Mouse (Mus musculus): Measurements from ENCODE around the gene Card11. TPM values are rescaled to one million over a fixed set of nuclear protein-coding genes. Genes with fewer than 3 reads are reported as not detected.

Card11 gene
- polyA plus RNA-seq (2016; fragmentation: Nextera tagmentation; extraction: Ambion mirVana) = 0.05 and 0.41 TPM in 2 replicates

DNA sequence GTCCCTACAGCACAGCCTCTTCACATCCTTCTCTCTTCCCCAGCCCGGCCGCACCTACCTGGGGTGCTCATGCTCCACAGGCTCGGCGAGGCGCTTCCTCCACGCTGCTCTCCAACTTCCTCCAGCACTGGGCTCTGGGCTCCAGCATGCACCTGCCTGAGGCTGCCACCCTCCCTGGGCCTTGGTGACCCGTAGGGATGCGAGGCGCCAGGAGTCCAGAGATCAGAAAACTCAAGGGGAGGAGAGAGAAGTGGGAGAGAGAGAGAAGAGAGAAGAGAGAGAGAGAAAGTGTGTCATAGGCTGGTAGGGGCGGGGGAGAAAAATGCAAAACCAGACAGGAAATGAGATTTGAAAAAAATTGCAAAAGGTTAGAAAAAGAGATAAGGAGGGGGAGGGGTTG is at the start of gene Card11:
Card11 (minus strand) TSS at position 234 of the 400 bp plus-strand sequence.
- Histone ChIP-seq H3K4me1 (no peaks in the 10 kb centered on the region), H3K27me3 (no peaks in the 10 kb centered on the region), H3K4me3 (no peak within 1 kb of the TSS), H3K27ac (no peak within 1 kb of the TSS), H3K36me3 (no peaks in the 10 kb centered on the region), H3K9ac (no peak within 1 kb of the TSS), H3K9me3 (no peaks in the 10 kb centered on the region), H3K4me2 (replicated peaks) (no peak within 1 kb of the TSS)
- ATAC-seq (ENCODE audit: insufficient number of reproducible peaks, insufficient read depth, low FRiP score, low TSS enrichment) = 0 out of 2 replicates have a peak, but pooled peaks have one; percentile 15
- WGBS = 67% methylated on average over 10 of the region's 10 CpGs

DNA sequence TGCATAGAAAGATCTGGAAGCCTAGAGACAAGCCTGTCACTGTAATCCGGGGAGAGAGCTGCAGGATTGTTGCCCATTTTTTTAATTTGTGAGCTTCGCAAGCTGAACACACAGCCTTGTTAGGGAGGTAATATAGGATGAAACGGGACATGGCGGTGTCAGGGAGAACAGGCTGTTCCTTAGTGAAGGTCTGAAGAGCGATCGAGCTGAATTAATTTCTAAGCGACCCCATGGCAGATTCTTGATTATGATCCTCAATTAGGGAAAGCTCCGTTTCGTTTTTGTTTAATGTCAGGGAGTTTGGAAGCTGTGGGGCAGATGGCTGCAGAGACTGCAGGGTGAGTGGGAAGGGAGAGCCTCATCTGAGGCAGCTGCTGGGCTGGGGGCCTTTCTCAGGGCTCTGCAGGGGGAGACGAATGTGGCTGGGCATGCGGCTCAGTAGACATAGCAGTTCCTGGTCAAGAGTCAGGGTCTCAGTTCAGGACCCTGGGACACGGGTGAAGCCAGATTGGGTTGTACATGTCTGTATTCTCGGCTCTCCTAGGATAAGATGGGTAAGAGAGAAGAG is 47.4 kb upstream of the Card11 start:
- Histone ChIP-seq H3K27ac (no peak overlapping the region), H3K4me3 (no peak overlapping the region), H3K36me3 (no peaks in the 10 kb centered on the region), H3K4me2 (replicated peaks) (no peak overlapping the region), H3K9ac (no peak overlapping the region), H3K9me3 (peaks cover 6% of the 10 kb centered on the region; the same call in 1 of the 2 replicates), H3K4me1 (no peaks in the 10 kb centered on the region), H3K27me3 (no peaks in the 10 kb centered on the region)
- 70% methylated on average over 13 of the region's 13 CpGs for WGBS
- ATAC-seq (ENCODE audit: insufficient number of reproducible peaks, insufficient read depth, low FRiP score, low TSS enrichment) = 0 out of 2 replicates have a peak, but pooled peaks have one; percentile 6

DNA sequence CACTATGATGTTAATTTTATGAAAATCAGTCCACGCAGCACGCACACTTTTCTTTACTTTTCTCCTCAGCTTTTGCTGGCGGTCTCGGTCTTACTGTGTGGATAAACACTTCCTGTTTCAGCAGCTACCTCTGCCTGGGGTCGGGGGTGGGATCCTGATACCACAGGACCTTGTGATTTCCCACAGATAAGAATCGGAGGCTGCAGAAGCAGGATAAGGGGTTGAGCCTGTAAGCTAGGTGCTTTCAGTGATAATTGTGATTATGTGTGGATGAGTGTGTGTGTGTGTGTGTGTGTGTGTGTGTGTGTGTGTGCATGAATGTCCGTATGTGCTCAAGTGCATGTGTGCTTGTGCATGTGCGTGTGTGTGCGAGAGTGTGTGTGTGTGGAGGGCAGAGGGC is 44.6 kb upstream of the Card11 start:
- H3K9me3 ChIP-seq = no peaks in the 10 kb centered on the region
- no peak overlapping the region for H3K9ac ChIP-seq
- H3K4me1 ChIP-seq = no peaks in the 10 kb centered on the region
- no peaks in the 10 kb centered on the region for H3K27me3 ChIP-seq
- no peak for ATAC-seq (ENCODE audit: insufficient number of reproducible peaks, insufficient read depth, low FRiP score, low TSS enrichment)
- WGBS = 80% methylated on average over 9 of the region's 9 CpGs
- H3K4me2 ChIP-seq (replicated peaks) = no peak overlapping the region
- no peaks in the 10 kb centered on the region for H3K36me3 ChIP-seq
- H3K4me3 ChIP-seq = no peak overlapping the region
- no peak overlapping the region for H3K27ac ChIP-seq

DNA sequence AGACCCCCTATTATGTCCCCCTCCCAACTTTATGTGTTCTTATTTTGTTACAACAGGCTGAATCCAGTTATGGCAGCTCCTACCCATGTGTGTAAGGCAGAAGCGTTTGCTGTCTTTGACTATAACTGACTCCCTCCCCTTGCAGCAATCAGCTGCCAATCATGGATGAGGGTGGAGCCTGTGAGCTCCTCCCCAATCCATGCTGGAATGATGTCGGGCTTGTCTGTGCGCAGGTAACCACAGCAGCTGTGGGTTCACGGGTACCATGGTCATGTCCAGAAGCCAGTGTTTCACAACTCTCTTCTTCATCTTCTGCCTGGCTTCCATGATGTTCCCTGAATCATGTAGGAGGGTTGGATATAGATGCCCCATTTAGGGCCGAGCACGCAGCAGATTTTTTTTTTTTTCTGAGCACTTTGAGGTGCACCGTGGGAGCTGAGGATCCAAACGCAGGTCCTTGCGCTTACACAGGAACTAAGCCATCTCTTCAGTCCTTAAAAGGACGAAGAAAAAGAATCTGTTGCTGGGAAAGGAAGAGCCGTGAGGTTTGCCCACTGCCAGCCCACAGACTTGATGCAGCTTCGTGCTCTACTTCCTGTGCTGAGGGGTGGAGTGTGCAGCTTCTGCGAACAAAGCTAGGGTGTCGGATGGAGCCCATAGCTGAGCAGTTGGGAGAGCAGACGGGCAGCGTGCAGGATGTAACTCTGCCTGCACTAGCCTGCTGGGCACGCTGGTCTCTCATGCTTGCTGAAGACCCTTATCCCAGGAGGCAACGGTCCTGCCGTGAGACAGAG is 43.5 kb upstream of the Card11 start:
- Histone ChIP-seq H3K27me3 (no peaks in the 10 kb centered on the region), H3K27ac (no peak overlapping the region), H3K4me2 (replicated peaks) (0 out of 2 replicates have a peak overlapping the region, but pooled peaks have one; percentile 4), H3K9me3 (no peaks in the 10 kb centered on the region), H3K4me3 (no peak overlapping the region), H3K9ac (no peak overlapping the region), H3K4me1 (no peaks in the 10 kb centered on the region), H3K36me3 (no peaks in the 10 kb centered on the region)
- WGBS = 54% methylated on average over 19 of the region's 19 CpGs
- ATAC-seq (ENCODE audit: insufficient number of reproducible peaks, insufficient read depth, low FRiP score, low TSS enrichment) = no peak

DNA sequence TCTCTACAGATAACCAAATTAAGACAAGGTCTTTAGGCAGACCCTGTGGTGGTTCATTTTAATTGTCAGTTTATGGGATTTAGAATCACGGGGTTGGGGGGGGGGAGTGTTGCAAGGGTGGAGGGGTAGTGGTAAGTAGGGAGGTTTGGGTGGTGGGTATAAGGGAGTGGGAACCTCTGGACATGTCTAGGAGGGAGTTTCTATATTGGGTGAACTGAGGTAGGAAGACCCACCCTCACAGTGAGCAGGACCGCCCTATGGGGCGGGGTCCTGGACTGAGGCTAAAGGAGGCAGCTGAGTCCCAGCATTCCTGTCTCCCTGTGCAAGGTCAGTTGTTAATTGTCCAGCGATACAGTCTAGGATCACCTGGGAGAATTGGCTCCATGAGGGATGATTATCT is 42.0 kb upstream of the Card11 start:
- no peak overlapping the region for H3K9ac ChIP-seq
- 0 out of 2 replicates have a peak, but pooled peaks have one; percentile 59 for ATAC-seq (ENCODE audit: insufficient number of reproducible peaks, insufficient read depth, low FRiP score, low TSS enrichment)

DNA sequence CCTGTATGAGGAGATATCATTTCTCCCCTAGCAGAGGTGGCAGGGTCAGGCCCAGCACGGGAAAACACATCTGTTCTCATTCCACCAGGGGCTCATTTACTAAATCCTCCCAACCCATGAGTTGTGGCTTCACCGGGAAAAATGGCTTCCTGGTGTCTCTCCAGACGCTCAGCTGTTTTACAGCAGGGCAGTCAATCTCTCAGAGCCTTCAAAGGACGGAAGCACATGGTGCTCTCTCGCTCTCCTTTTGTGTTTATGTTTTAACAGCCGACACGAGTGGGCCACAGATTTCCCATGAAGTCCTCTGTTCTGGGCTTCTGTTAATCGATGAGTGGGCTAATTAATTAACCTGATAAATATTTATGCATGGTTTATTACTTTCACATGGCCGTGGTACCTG is 40.5 kb upstream of the Card11 start:
- H3K4me1 ChIP-seq = no peaks in the 10 kb centered on the region
- no peak overlapping the region for H3K4me2 ChIP-seq (replicated peaks)
- no peaks in the 10 kb centered on the region for H3K9me3 ChIP-seq
- H3K27ac ChIP-seq = no peak overlapping the region
- H3K36me3 ChIP-seq = no peaks in the 10 kb centered on the region
- H3K9ac ChIP-seq = no peak overlapping the region
- no peak overlapping the region for H3K4me3 ChIP-seq
- no peak for ATAC-seq (ENCODE audit: insufficient number of reproducible peaks, insufficient read depth, low FRiP score, low TSS enrichment)
- no peaks in the 10 kb centered on the region for H3K27me3 ChIP-seq
- 48% methylated on average over 9 of the region's 9 CpGs for WGBS

More for the DNA sequence above, 42.0 kb upstream of the Card11 start:
- no peak overlapping the region for H3K4me3 ChIP-seq
- WGBS = 84% methylated on average over 4 of the region's 4 CpGs
- no peak overlapping the region for H3K27ac ChIP-seq
- H3K4me2 ChIP-seq (replicated peaks) = no peak overlapping the region
- H3K9me3 ChIP-seq = no peaks in the 10 kb centered on the region
- no peaks in the 10 kb centered on the region for H3K4me1 ChIP-seq
- H3K36me3 ChIP-seq = no peaks in the 10 kb centered on the region
- no peaks in the 10 kb centered on the region for H3K27me3 ChIP-seq

DNA sequence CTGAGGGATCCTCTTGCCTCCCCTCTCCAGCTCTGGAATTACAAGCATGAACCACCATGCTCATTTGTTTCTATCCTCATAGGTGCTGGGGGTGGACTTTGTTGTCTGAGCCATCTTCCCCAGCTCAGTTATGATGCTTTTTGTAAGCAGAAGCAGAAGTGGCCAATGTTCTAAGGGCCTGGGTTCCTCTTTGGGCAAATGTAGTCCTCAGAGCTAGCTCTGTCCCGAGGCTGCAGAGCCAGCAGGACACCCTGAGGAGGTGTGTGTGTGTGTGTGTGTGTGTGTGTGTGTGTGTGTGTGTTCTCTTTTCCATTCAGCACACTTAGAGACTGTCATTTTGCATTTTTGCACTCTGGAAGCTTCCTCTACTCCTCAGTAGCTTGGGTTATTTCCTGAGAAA is 38.0 kb upstream of the Card11 start:
- Histone ChIP-seq H3K4me2 (replicated peaks) (no peak overlapping the region), H3K9me3 (no peaks in the 10 kb centered on the region), H3K4me1 (no peaks in the 10 kb centered on the region), H3K27ac (no peak overlapping the region), H3K36me3 (no peaks in the 10 kb centered on the region), H3K9ac (no peak overlapping the region), H3K27me3 (no peaks in the 10 kb centered on the region), H3K4me3 (no peak overlapping the region)
- ATAC-seq (ENCODE audit: insufficient number of reproducible peaks, insufficient read depth, low FRiP score, low TSS enrichment) = no peak
- WGBS = 36% methylated on average over 1 of the region's 1 CpGs

DNA sequence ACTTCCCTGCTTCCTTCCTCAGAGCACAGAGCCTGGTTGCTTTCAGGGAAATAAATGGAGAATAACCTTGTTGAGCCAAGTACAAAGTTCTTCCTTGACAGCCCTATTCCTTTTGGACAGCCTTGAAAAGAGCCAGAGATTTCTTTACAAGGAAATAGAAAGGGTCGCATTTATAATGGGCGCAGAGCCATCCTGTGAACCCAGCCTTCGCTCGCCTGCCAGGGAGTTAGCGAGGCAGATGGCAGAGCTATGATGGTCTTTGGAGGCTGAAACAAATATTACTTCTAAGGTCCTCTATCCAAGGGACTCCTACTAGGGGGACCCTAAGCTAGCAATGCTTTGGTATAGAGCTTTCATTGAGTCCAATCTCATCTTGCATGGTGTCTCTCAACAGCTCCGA is 35.0 kb upstream of the Card11 start:
- Histone ChIP-seq H3K27ac (no peak overlapping the region), H3K9ac (no peak overlapping the region), H3K27me3 (no peaks in the 10 kb centered on the region), H3K4me3 (no peak overlapping the region), H3K4me1 (no peaks in the 10 kb centered on the region), H3K36me3 (no peaks in the 10 kb centered on the region), H3K9me3 (no peaks in the 10 kb centered on the region), H3K4me2 (replicated peaks) (no peak overlapping the region)
- WGBS = 88% methylated on average over 6 of the region's 6 CpGs
- no peak for ATAC-seq (ENCODE audit: insufficient number of reproducible peaks, insufficient read depth, low FRiP score, low TSS enrichment)

DNA sequence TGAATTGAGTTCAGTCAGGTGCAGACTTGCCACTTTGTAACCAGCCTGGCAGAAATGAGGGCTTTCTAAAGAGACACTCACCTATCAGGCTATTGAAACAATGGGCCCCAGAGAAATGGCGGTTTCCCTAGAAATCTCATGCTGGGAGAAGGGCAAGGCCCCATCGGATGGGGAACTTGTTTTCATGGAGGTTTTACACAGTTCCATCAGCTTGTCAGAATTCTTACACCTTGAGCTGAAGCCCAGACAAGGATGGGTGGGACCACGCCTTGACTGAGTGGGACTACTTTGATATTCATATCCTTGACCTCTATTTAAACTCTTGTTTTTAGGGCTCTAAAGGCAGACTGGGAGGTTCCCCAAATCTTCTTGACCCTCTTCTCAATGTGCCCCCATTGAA is 33.9 kb upstream of the Card11 start:
- Histone ChIP-seq H3K4me3 (no peak overlapping the region), H3K4me1 (no peaks in the 10 kb centered on the region), H3K36me3 (no peaks in the 10 kb centered on the region), H3K9me3 (no peaks in the 10 kb centered on the region), H3K27me3 (no peaks in the 10 kb centered on the region), H3K9ac (no peak overlapping the region), H3K4me2 (replicated peaks) (no peak overlapping the region), H3K27ac (no peak overlapping the region)
- ATAC-seq (ENCODE audit: insufficient number of reproducible peaks, insufficient read depth, low FRiP score, low TSS enrichment) = no peak
- 90% methylated on average over 3 of the region's 3 CpGs for WGBS

DNA sequence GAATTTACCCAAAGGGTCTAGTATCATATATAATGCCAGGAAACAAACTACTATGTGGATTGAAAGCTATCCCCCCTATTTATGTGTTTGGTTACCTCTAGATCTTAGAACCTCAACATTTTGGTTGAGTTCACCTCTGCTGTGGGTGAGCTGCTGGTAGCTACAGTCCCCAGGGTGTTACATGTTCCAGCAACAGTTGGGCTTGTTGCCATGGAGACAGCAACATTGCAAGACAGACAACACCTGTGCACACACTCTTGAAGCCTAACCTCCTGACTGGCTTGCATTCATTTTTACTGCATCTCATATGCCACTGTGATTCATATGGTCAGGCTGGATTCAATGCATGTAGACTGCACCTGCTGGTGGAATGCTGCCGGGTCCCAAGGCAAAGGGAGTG is 32.6 kb upstream of the Card11 start:
- WGBS = 85% methylated on average over 1 of the region's 1 CpGs
- no peaks in the 10 kb centered on the region for H3K27me3 ChIP-seq

DNA sequence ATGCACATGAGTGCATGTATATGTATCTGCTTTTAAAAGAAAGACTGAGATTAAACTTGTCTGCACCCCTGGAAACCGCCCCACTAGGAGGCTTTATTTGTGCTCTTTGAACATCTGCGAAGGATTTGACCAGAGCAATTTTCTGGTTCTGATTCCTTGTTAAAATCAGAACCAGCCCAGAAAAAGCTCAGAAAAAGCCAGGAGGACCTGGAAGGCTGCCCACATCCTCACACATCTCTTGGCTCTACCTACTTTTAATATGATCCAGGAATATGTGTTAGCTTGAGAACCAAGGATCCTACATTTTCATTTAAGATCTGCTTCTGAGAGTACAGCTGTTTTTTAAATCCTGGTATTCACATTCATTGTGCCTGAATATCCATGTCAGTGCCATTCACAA is 29.0 kb upstream of the Card11 start:
- WGBS = 71% methylated on average over 2 of the region's 2 CpGs
- Histone ChIP-seq H3K9ac (no peak overlapping the region), H3K27ac (no peak overlapping the region), H3K9me3 (no peaks in the 10 kb centered on the region), H3K4me3 (no peak overlapping the region), H3K4me2 (replicated peaks) (no peak overlapping the region), H3K36me3 (no peaks in the 10 kb centered on the region), H3K27me3 (no peaks in the 10 kb centered on the region), H3K4me1 (no peaks in the 10 kb centered on the region)
- no peak for ATAC-seq (ENCODE audit: insufficient number of reproducible peaks, insufficient read depth, low FRiP score, low TSS enrichment)

More for the DNA sequence above, 32.6 kb upstream of the Card11 start:
- H3K4me3 ChIP-seq = no peak overlapping the region
- no peak overlapping the region for H3K4me2 ChIP-seq (replicated peaks)
- no peaks in the 10 kb centered on the region for H3K4me1 ChIP-seq
- H3K27ac ChIP-seq = no peak overlapping the region
- ATAC-seq (ENCODE audit: insufficient number of reproducible peaks, insufficient read depth, low FRiP score, low TSS enrichment) = no peak
- no peaks in the 10 kb centered on the region for H3K36me3 ChIP-seq
- H3K9me3 ChIP-seq = no peaks in the 10 kb centered on the region
- H3K9ac ChIP-seq = no peak overlapping the region

DNA sequence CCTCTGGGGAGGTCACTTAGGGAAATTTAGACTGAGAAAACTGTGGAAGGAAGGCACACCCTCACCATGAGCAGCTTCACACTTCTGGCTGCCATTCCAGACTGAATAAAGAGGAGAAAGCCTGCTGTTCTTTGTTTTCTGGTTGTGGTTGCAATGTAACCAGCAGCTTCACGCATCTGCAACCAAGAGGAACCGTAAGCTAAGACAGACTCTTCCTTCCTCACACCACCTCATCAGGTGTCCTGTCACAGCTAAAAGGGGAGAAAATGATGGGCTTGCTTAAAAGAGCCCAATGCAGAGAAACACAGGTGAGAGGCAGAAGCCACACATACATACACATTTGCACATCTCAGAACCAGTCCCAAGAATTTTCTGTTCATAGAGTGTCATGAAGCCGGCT is 25.3 kb upstream of the Card11 start:
- no peak overlapping the region for H3K4me3 ChIP-seq
- H3K36me3 ChIP-seq = no peaks in the 10 kb centered on the region
- H3K9me3 ChIP-seq = peaks cover 8% of the 10 kb centered on the region
- H3K9ac ChIP-seq = no peak overlapping the region
- no peaks in the 10 kb centered on the region for H3K27me3 ChIP-seq
- H3K4me2 ChIP-seq (replicated peaks) = no peak overlapping the region
- ATAC-seq (ENCODE audit: insufficient number of reproducible peaks, insufficient read depth, low FRiP score, low TSS enrichment) = no peak
- H3K4me1 ChIP-seq = no peaks in the 10 kb centered on the region
- 95% methylated on average over 3 of the region's 3 CpGs for WGBS
- no peak overlapping the region for H3K27ac ChIP-seq
